Mouse (Mus musculus): Measurements from ENCODE around the gene Plekhj1.
A peak's percentile ranks its signal among the peaks of the same experiment; 100 is the strongest.

The Plekhj1 gene

DNA sequence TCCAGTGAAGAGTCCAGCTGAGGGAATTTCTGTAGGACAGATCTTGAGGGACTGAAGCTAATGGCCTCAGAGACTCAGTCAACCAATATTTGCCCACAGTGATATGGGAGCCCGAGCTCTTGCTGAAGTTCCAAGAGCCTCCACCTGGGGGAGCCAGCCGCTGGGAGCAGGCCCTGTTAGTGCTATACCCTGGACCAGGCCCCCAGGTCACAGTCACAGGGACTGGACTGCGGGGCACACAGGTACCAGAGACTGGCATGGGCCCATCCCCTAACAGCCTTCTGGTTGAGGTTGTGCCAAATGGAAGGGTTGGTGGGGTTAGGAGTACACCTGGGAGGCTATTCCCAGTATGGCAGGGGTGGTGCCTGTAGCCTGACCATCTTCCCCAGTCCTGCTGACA is 7.5 kb upstream of the Plekhj1 start:
- peak; percentile 85 for DNase-seq (ENCODE audit: low spot score)

DNA sequence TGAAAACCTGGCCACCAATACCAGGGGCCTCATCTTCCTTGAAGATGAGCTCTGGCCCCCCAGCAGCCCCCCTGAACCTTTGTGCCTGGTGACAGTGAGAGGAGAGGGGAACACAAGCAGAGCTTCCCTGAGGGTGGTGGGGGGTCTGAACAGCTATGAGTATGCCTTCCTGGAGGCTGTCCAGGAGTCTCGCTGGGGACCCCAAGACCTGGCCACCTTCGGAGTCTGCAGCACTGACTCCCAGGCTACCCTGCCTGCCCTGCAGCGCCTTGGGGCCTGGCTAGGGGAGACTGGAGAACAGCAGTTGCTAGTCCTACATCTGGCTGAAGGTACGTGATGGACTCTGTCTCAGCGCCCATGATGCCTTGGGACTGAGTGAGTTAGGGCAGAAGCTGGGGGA is 6.9 kb upstream of the Plekhj1 start:
- no peak for DNase-seq (ENCODE audit: low spot score)

DNA sequence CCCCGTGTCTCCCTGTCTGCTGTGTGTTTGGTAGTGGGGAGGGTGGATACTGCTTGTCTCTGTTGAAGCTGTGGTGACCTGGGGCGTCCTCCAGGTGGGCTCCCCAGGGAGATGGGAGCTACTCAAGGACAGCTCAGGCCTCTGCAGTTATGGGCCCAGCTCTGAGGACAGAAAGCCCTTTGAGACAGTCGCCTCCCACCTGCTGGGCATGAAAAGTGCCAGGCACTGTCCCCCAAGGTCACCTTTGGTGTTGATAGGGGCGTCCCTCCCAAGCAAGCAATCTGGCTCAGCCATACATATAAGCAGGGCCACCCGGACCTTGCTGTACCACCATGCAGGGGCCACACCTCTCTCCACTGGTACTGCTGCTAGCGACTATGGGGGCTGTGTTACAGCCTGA is 6.5 kb upstream of the Plekhj1 start, which contains the start of gene Amh:
Gene Amh, plus strand, starts transcription at position 328 of the 400 bp plus-strand sequence.
- DNase-seq (ENCODE audit: low spot score): no peak

DNA sequence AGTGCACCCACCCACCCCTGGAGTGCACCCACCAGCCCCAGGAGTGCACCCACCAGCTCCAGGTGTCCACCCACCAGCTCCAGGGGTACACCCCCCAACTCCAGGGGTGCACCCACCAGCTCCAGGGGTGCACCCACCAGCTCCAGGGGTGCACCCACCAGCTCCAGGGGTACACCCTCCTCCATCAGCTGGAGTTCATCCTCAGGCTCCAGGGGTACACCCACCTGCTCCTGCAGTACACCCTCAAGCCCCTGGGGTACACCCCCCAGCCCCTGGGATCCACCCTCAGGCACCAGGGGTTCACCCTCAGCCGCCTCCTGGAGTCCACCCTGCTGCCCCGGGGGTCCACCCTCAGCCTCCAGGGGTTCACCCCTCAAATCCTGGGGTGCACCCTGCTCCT is 5.9 kb upstream of the Plekhj1 start:
- no peak for DNase-seq (ENCODE audit: low spot score)

DNA sequence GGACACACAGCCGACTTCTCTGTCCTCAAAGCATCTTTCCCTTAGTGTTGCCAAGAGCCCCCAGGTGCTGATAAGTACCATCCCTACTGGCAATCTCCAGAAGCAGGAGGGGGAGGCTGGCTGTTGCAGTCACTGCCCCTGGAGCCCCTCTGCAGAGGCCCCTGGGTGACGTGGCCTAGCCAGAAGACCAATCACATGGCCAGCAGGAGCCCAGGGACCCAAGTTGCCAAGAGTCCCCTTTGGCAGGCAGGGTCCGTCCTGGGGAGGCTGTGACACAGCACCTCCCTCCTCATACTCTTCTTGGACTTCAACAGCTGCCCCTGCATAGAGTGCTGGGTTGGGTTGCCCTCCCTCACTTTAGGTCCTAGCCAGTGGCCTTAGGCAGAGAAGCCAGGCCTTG is 4.6 kb upstream of the Plekhj1 start:
- DNase-seq (ENCODE audit: low spot score): no peak

DNA sequence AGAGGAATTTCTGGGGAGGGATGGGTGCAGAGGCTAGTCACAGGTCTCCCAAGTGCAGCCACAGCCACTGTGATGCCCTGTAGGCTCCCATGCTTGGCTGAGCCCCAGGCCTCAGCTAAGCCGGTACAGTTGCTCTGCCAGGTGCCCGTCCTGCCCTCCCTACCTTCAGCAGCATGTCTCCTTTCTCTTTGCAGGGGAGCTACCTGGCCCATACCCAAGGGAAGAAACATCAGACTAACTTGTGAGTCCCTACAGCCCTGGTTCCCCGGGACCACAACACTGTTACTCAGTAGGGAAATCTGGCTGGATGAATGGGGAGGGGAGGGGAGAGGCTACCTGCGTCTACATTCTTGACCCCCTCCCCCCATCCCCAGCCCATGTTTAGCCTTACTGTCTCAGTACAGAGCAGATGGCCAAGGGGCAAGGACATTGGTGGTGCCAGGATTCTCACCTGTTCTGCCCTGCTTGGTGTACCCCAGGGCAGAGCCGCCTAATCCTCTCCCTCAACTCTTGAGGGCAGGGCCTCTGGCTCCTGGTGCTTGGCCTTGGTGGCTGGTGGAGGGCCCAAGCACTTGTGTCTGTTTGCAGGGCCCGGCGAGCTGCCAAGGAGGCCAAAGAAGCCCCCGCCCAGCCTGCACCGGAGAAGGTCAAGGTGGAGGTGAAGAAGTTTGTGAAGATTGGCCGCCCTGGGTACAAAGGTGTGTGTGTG is 3.9 kb upstream of the Plekhj1 start:
- no peak for DNase-seq (ENCODE audit: low spot score)

DNA sequence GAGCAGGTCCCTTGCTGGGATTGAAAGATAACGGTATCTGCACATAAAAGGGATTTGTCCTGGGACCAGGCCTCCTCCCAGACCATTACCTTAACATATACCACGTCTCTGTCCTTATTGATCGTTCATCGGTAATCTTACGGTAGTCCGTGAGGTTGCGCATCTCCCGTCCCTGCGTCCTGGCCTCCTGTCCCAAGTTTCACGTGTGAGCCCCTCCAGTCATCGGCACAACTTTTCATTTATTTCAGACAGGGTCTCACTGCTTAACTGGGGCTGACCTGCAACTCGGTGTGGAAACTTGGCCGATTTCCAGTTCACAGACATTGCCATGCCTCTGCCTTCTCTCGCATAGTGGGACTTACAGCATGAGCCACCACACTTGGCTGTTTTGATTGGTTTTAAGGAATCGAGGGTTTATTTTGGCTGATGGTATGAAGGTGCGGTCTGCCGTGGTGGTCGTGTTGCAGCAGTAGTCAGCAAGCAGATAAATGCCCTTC is 692 bp upstream of the Plekhj1 start:
- DNase-seq (ENCODE audit: low spot score): no peak

DNA sequence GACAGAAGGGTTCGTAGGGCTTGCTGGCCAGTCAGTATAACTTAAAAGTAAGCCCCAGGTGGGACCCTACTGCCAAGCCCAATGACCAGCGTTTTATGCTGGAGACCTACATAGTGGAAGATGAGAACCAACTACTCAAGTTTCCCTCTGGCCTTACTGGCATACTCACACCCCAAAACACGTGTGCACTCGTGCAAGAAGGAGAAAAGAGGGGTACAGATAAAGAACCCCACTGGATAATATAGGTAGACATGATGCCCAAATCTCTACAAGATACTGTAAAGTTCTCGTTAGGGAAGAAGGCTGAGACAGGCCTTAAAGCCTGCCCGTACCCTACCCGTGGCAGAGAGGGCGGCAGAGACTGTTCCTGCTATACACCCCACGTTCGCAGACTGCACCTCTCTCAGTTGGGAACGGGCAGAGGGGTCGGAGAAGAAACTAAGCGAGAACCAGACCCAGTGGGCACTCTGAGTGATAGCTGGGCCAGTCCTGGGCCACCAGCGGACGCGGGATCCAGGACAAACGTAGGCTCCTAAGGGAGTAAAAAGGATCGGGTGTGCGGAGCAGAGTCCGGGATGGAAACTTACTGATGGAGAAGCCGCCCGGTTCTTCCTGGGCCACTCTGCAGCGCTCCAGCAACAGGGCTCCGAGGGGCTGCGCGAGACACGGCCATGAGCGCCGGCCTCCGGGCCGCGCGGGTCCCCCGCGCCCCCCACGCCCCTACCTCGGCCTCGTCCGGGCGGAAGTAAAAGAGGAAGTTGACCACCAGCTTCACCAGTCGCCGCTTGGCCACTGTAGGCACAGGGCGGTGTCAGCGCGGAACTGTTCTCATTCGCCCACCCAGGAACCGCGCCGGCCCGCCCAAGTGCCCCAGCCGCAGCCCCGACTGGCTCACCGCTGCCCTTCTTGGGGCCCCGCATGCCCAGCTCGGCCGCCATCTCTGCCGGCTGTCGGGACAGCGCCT is 958 bp downstream of the Plekhj1 start:
- no peak for DNase-seq (ENCODE audit: low spot score)

DNA sequence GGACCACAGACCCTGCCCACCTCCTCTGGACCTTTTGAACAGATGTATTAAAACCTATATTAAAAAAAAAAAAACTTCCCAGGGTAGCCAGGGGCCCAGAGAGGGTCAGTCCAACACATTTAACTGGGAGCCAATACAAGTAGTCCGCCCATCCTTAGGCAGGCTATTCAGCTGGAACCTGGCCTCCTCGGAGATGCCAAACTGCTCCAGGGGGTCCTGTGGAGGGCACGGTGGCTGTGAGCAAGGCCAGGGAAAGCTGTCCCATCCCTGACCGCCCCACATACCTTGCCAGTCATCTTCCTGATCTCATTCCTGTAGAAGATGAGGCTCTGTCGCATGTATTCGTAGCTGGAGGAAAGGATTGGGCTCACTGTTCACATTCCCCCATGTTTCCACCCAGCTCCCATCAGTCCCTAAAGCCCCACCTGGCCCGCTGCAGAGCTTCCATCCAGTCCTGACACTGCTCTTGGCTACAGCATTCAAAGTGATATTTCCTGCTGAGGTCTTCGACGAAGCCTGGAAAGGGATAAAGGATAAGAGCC is 2.0 kb downstream of the Plekhj1 start:
- DNase-seq (ENCODE audit: low spot score): no peak

DNA sequence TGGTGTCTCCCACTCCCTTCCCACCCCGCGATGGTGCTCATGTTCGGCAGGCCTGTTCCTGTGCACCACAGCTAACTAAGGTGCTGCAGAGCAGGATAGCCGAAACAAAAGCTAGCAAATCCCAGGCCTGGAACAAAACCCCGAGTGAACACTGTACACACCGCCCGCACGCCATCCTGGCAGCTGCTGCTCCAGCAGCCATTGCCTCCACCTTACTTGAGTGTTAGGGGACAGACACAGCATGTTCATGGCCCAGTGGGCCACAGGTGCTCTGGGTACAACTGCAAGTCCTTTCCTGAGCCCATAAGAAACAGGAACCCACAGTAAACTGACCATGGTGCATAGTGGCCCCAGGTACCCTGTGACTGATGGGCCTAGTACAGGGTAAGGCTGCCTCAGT is 3.7 kb downstream of the Plekhj1 start:
- DNase-seq (ENCODE audit: low spot score): no peak

DNA sequence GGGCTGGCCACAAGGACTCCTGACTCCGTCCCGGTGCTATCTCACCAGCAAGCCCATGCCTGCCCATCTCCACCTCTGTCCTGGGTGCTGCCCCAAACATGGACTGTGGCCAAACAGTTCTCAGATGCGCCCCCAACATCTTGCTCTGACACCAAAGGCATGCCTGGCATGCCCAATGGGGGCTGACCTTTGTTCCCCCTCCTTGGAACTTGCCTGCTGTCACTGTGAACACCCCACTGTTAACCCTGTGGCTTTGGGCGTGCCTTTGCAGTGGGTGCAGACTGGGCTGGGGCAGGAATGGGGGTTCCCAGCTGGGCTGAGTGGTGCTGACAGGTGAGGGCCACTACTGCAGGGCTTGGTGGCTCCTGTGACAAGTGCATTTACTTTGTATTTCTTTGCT is 4.6 kb downstream of the Plekhj1 start:
- no peak for DNase-seq (ENCODE audit: low spot score)

DNA sequence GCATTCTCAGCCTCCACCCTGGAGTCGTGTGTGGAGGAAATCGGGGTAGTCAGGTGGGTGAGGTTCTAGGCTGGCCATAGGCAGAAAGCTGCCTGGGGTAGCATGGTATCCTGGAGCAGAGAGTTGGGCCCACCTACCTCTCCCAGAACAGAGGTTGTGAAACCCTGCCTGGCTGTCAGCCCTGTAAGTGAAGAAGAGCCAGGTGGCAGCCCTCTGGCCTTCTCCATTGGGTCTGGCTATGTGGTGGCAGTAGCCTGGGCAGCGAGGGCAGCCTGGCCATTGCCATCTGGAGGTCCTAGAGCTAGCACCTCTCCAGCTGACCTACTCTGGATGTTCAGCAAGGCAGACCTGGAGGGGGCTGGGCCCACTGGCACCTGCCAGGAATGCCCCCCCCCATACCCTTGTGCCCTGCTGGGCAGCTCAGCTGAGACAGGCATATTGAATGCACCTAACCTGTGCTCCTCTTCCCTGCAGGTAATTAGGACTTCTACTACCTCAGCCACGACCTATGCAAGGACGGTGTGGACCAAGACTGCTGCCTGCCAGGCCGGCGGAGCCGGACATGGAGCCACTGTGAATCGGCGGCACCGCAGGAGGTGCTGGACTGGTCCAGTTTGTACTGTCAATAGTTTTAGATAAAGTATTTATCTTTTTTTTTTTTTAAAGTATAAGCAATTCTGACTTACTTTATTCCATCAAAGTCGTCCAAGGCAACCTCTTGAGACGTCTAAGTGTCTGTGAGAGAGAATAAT is 5.2 kb downstream of the Plekhj1 start:
- no peak for DNase-seq (ENCODE audit: low spot score)

DNA sequence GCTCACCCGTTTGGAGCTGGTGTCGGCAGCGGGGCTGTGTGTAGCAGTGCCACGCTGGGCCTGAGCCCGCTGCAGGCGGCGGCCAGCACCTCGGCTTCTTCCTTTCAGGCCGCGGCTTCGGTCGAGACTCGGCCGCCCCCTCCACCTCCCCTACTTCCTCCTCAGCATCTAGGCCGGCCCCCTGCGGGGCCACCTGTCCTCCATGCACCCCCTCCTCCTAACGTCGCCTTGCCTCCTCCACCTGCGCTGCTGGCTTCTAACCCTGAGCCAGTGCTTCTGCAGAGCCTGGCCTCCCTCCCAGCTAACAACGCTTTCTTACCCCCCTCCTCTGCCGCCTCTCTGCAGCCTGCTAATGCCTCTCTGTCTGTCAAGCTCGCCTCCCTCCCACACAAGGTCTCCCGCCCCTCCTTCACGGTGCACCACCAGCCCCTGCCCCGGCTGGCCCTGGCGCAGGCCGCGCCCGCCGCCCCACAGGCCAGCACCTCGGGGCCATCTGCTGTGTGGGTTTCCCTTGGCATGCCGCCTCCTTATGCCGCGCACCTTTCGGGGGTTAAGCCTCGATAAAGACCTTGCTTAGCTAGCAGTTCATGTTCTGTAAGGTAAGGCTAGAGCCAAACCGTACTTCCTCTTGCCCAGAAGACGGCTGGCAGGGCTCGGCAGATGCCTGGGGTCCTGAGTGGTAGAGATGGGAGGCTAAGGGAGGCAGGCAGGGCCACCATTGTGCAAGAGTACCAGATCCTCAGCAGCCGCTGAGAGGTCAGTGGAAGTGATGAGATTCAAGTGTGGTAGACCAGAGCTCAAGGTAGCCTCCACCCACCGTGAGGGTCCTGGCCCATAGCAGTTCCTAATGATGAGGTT is 6.0 kb downstream of the Plekhj1 start:
- DNase-seq (ENCODE audit: low spot score): no peak

DNA sequence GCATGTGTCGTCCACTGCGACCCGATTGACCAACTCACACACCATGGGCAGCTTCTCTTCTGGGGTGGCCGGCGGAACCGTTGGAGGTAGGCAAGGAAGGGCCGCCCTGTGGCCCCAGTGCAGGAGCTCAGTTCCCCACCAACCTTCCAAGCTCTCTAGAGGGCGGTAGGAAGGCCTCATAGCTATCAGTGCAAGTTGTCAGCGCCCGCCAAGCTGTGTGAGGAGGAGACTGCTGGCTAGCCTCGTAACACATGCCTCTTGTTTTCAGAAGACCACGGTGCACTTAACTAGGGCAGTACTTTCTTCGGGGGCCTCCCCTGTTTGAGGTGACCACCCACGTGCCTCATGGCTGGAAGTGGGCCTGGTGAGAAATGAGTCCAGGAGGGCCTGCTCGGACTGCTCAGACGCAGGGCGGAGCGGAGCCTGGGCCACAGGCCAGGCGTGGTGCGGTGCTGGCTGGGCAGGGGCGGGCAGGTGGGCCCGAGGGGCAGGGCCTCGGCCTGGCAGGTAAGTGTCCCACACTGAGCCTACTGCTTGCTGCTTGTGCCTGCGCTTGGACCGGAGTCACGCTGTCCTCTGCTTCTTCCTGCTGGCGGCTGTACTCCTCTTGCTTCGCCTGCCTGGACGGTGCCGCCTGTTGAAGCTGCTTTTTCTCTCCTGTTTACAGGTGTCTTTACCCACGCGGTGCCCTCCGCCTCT is 6.8 kb downstream of the Plekhj1 start:
- no peak for DNase-seq (ENCODE audit: low spot score)

DNA sequence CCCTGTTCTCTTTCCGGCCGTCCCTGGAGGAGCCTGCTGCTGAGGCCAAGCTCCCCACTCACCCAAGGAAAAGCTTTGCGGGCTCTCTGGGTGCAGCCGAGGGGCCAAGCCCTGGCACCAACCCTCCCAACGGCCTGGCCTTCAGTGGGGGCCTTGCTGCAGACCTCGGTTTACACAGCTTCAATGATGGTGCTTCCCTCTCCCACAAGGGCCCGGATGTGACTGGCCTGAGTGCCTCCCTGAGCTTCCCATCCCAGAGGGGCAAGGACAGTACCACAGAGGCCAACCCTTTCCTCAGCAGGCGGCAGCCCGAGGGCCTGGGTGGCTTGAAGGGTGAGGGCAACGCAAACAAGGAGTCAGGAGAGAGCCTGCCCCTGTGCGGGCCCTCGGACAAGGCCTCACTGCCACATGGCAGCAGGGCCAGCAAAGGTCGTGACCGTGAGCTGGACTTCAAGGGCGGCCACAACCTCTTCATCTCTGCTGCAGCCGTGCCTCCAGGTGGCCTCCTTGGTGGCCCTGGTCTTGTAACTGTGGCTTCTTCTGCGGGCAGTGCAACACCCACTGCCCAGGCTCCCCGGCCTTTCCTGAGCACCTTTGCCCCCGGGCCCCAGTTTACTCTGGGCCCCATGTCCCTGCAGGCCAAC is 7.5 kb downstream of the Plekhj1 start:
- no peak for DNase-seq (ENCODE audit: low spot score)

DNA sequence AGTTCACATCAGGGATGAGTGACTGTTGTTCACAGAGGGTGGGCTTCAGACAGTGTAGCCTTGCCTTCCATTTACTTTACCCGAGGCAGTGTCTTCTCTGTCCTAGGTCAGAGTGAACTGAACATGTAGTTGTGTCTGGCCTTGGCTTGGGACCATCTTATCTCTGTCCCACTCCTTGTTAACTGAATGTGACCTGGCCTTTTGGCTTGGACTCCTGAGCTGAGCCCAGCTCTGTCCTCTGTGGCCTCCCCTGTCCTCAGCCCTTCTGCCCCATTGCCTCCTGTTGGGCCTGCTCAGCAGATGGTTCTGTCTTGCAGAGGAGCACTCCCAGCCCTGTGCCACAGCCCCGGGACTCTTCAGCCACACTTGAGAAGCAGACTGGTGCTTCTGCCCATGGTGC is 10.9 kb downstream of the Plekhj1 start:
- DNase-seq (ENCODE audit: low spot score): no peak

DNA sequence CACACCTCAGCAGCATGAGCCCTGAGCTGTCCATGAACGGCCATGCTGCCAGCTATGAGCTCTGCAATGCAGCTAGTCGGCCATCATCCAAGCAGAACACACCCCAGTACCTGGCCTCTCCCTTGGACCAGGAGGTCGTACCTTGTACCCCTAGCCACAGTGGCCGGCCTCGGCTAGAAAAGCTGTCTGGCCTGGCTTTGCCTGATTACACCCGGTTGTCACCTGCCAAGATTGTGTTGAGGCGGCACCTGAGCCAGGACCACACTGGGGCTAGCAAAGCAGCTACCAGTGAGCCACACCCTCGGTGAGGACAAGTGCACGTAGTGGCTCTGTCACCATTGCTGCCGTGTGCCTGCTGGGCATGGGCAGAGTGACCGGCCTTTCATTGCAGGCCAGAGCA is 12.5 kb downstream of the Plekhj1 start:
- DNase-seq (ENCODE audit: low spot score): no peak

DNA sequence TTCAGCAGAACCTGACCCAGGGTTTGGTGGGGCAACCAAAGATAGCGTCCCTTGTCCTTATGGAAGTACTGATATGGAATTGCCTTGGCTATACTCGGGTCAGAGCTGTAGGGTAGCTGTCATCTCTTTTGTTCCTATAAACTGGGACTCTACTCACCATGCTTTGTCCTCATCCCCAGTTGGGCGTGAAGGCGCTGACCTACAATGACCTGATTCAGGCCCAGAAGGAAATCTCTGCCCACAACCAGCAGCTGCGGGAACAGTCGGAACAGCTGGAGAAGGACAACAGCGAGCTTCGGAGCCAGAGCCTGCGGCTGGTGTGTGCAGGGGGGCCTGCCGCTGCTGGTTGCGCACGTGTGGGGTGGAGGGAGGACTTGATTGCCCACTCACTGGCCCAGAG is 13.6 kb downstream of the Plekhj1 start:
- no peak for DNase-seq (ENCODE audit: low spot score)

DNA sequence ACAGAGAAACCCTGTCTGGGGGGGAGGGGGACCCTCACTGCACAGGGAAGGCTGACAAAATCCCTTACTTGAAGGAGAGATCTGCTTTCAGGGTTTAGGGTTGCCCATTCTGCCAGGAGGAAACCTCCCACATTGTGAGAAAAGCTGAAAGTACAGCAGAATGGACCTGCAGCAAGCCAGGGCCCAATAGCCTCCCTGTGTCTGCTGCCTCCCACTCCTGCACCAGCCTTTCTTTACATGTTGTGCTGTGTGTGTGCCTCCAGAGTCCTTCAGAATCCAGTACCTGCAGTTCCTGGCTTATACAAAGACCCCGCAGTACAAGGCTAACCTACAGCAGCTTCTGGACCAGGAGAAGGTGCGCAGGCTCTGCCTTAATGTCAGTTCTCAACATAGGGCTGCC is 14.1 kb downstream of the Plekhj1 start:
- DNase-seq (ENCODE audit: low spot score): no peak

DNA sequence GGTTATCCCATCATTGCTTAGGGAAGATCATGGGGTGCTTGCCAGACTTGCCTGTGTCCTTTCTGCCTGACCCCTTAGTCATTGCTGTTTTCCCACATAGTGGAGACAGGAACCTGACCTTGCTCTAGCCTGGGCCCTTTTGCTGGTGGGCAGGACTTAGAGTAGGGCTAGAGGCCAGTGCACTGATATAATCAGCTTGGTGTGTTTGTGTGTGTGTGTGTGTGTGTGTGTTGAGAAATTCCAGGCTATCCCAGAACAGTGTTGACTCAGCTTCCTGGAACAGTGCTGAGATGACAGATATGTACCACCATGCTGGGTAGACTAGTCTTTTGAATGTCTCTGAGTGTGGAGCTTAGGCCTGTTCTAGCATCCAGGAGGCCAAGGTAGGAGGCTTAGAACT is 18.9 kb downstream of the Plekhj1 start:
- DNase-seq (ENCODE audit: low spot score): no peak

Data from layer of hippocampus, adult 11-12 months (tissue).